Mouse (Mus musculus): ENCODE results near the gene Fbxw8.

- TF ChIP-seq CTCF (IDR thresholded peaks at IDR 0.05; ENCODE audit: control insufficient read depth, insufficient read depth, insufficient read length), result no peak
- TF ChIP-seq MYOD1 (IDR thresholded peaks at IDR 0.05; ENCODE audit: control insufficient read depth, insufficient read length, low read depth), result no peak
These were observed 102.1 kb downstream of the Fbxw8 start for GRCm38 (mm10) chr5:118053205-118053604.
